Mouse (Mus musculus) kidney, embryonic 16.5 days (tissue): ENCODE measurements around the gene Myh7b. TPM values are rescaled to one million over a fixed set of nuclear protein-coding genes. Genes with fewer than 3 reads are reported as not detected.

Experiments
- ATAC-seq: fragments of 200-750 bp; cut with Nextera tagmentation; 2 replicates; pipeline ENCODE4 v1.8.0; 2017; ENCODE audit warnings: moderate TSS enrichment; ENCODE audit not compliant: low FRiP score, low TSS enrichment
- H3K27ac ChIP-seq: fragments of 300-500 bp; sonication (generic); 2 replicates; pipeline ENCODE4 v1.5.1; 2014; ENCODE audit warnings: low read length
- H3K27me3 ChIP-seq: fragments of 300-500 bp; sonication (generic); 2 replicates; pipeline ENCODE4 v1.6.1; 2014; ENCODE audit warnings: low read length, control low read depth, mixed read lengths; ENCODE audit not compliant: insufficient read depth
- H3K36me3 ChIP-seq: fragments of 300-500 bp; sonication (generic); 2 replicates; pipeline ENCODE4 v1.6.1; 2014; ENCODE audit warnings: low read length, control low read depth, mixed read lengths; ENCODE audit not compliant: insufficient read depth
- H3K4me1 ChIP-seq: fragments of 300-500 bp; sonication (generic); 2 replicates; pipeline ENCODE4 v1.6.1; 2014; ENCODE audit warnings: low read length, control low read depth, mixed read lengths; ENCODE audit not compliant: insufficient read depth
- H3K4me2 ChIP-seq: fragments of 300-500 bp; sonication (generic); replicated peaks from 2 replicates; pipeline ENCODE4 v1.6.1; 2014; ENCODE audit warnings: low read depth, low read length
- H3K4me3 ChIP-seq: fragments of 300-500 bp; sonication (generic); 2 replicates; pipeline ENCODE4 v1.5.1; 2014; ENCODE audit warnings: mild to moderate bottlenecking, low read length
- H3K9ac ChIP-seq: fragments of 300-500 bp; sonication (generic); replicated peaks from 2 replicates; pipeline ENCODE4 v1.6.1; 2014; ENCODE audit warnings: low read length
- H3K9me3 ChIP-seq: fragments of 300-500 bp; sonication (generic); 2 replicates; pipeline ENCODE4 v1.6.1; 2016; ENCODE audit warnings: low read length, control low read depth
- WGBS: fragments of 180-500 bp; shearing (Covaris S2); extraction: QIAGEN DNeasy Blood & Tissue Kit; methylation state at CpG from one replicate; pipeline ENCODE4 v1.1.7; 2014; 5-methylcytosine and 5-hydroxymethylcytosine counted together
- polyA plus RNA-seq: library from polyadenylated mRNA; unstranded; fragments of >200 nt; fragmentation: Nextera tagmentation; extraction: Ambion mirVana; gene quantifications from 2 replicates; pipeline ENCODE4 v1.2.1, GENCODE M21; 2015

Myh7b gene
- polyA plus RNA-seq, 1 experiment from 2014 or later: 0.56 TPM

- Histone ChIP-seq H3K27ac (no peak overlapping the region), H3K9me3 (no peaks in the 10 kb centered on the region), H3K9ac (no peak overlapping the region), H3K4me3 (no peak overlapping the region), H3K4me1 (peaks cover 20% of the 10 kb centered on the region), H3K36me3 (peaks cover 29% of the 10 kb centered on the region), H3K27me3 (peaks cover 39% of the 10 kb centered on the region), H3K4me2 (no peak overlapping the region)
- WGBS: 30% methylated on average over 43 of the region's 43 CpGs
- no peak for ATAC-seq
Measured at GRCm38 (mm10) chr2:155630590-155631416, 19.8 kb downstream of the Myh7b start.

GRCm38 (mm10) chr2:155632138-155632936 is 21.3 kb downstream of the Myh7b start:
- H3K9me3 ChIP-seq: no peaks in the 10 kb centered on the region
- H3K4me2 ChIP-seq: no peak overlapping the region
- peaks cover 20% of the 10 kb centered on the region for H3K4me1 ChIP-seq
- H3K36me3 ChIP-seq: peaks cover 39% of the 10 kb centered on the region
- peaks cover 39% of the 10 kb centered on the region for H3K27me3 ChIP-seq
- no peak for ATAC-seq
- H3K9ac ChIP-seq: no peak overlapping the region
- H3K27ac ChIP-seq: no peak overlapping the region
- 65% methylated on average over 30 of the region's 30 CpGs for WGBS
- no peak overlapping the region for H3K4me3 ChIP-seq

GRCm38 (mm10) chr2:155633121-155633520 is 22.1 kb downstream of the Myh7b start:
- Histone ChIP-seq H3K27ac (no peak overlapping the region), H3K36me3 (peaks cover 46% of the 10 kb centered on the region), H3K4me1 (peaks cover 20% of the 10 kb centered on the region), H3K4me3 (no peak overlapping the region), H3K4me2 (no peak overlapping the region), H3K9me3 (no peaks in the 10 kb centered on the region), H3K9ac (no peak overlapping the region), H3K27me3 (peaks cover 38% of the 10 kb centered on the region)
- 66% methylated on average over 19 of the region's 19 CpGs for WGBS
- no peak for ATAC-seq

GRCm38 (mm10) chr2:155633731-155634130 is 22.7 kb downstream of the Myh7b start:
- Histone ChIP-seq H3K27ac (no peak overlapping the region), H3K4me1 (peaks cover 20% of the 10 kb centered on the region), H3K27me3 (peaks cover 32% of the 10 kb centered on the region), H3K9me3 (no peaks in the 10 kb centered on the region), H3K4me2 (no peak overlapping the region), H3K9ac (no peak overlapping the region), H3K4me3 (no peak overlapping the region), H3K36me3 (peaks cover 50% of the 10 kb centered on the region)
- WGBS: 91% methylated on average over 9 of the region's 9 CpGs
- ATAC-seq: no peak

- peaks cover 26% of the 10 kb centered on the region for H3K27me3 ChIP-seq
- no peak overlapping the region for H3K27ac ChIP-seq
- H3K4me1 ChIP-seq: peaks cover 14% of the 10 kb centered on the region
- no peak for ATAC-seq
- no peaks in the 10 kb centered on the region for H3K9me3 ChIP-seq
- peaks cover 58% of the 10 kb centered on the region for H3K36me3 ChIP-seq
- no peak overlapping the region for H3K4me2 ChIP-seq
- H3K4me3 ChIP-seq: no peak overlapping the region
- WGBS: 93% methylated on average over 8 of the region's 8 CpGs
- H3K9ac ChIP-seq: no peak overlapping the region
Measured at GRCm38 (mm10) chr2:155634562-155634961, 23.6 kb downstream of the Myh7b start.

GRCm38 (mm10) chr2:155635961-155636360 is 24.9 kb downstream of the Myh7b start:
- no peak for ATAC-seq
- Histone ChIP-seq H3K36me3 (peaks cover 72% of the 10 kb centered on the region), H3K4me3 (no peak overlapping the region), H3K4me2 (no peak overlapping the region), H3K9me3 (no peaks in the 10 kb centered on the region), H3K9ac (no peak overlapping the region), H3K27me3 (peaks cover 12% of the 10 kb centered on the region), H3K4me1 (peaks cover 7% of the 10 kb centered on the region; the same call in 1 of the 2 replicates), H3K27ac (no peak overlapping the region)
- 93% methylated on average over 8 of the region's 8 CpGs for WGBS

GRCm38 (mm10) chr2:155636881-155637280 is 25.9 kb downstream of the Myh7b start:
- no peak overlapping the region for H3K9ac ChIP-seq
- H3K4me3 ChIP-seq: no peak overlapping the region
- no peak overlapping the region for H3K4me2 ChIP-seq
- ATAC-seq: no peak
- no peaks in the 10 kb centered on the region for H3K9me3 ChIP-seq
- peaks cover 81% of the 10 kb centered on the region for H3K36me3 ChIP-seq
- H3K4me1 ChIP-seq: no peaks in the 10 kb centered on the region
- no peak overlapping the region for H3K27ac ChIP-seq
- peaks cover 5% of the 10 kb centered on the region; the same call in 1 of the 2 replicates for H3K27me3 ChIP-seq

GRCm38 (mm10) chr2:155637411-155637810 is 26.4 kb downstream of the Myh7b start:
- no peak for ATAC-seq
- H3K36me3 ChIP-seq: peaks cover 84% of the 10 kb centered on the region
- H3K4me3 ChIP-seq: no peak overlapping the region
- H3K27ac ChIP-seq: no peak overlapping the region
- no peak overlapping the region for H3K9ac ChIP-seq
- WGBS: 87% methylated on average over 4 of the region's 4 CpGs
- H3K9me3 ChIP-seq: no peaks in the 10 kb centered on the region
- no peaks in the 10 kb centered on the region for H3K4me1 ChIP-seq
- no peak overlapping the region for H3K4me2 ChIP-seq
- H3K27me3 ChIP-seq: peaks cover 4% of the 10 kb centered on the region; the same call in 1 of the 2 replicates

GRCm38 (mm10) chr2:155640656-155641055 is 29.6 kb downstream of the Myh7b start:
- WGBS: 91% methylated on average over 6 of the region's 6 CpGs
- ATAC-seq: no peak
- H3K27me3 ChIP-seq: no peaks in the 10 kb centered on the region

More at GRCm38 (mm10) chr2:155640656-155641055, 29.6 kb downstream of the Myh7b start:
- H3K27ac ChIP-seq: no peak overlapping the region
- no peak overlapping the region for H3K4me2 ChIP-seq
- peaks cover 81% of the 10 kb centered on the region for H3K36me3 ChIP-seq
- no peak overlapping the region for H3K4me3 ChIP-seq
- no peaks in the 10 kb centered on the region for H3K4me1 ChIP-seq
- H3K9me3 ChIP-seq: no peaks in the 10 kb centered on the region
- no peak overlapping the region for H3K9ac ChIP-seq
